Mouse (Mus musculus) brain, embryonic 14.5 days (tissue): ENCODE data around the gene Art5.

Source experiments
- CTCF ChIP-seq: fragments of 200-500 bp; IDR thresholded peaks from 2 replicates; pipeline ENCODE4 v1.5.1; 2012; ENCODE audit warnings: inconsistent platforms, mild to moderate bottlenecking, moderate library complexity, borderline replicate concordance; ENCODE audit not compliant: insufficient read depth, insufficient read length; ENCODE audit errors: extremely low read depth
- POLR2A ChIP-seq: fragments of 200-500 bp; IDR thresholded peaks from 2 replicates; pipeline ENCODE4 v1.6.1; 2012; ENCODE audit warnings: mild to moderate bottlenecking, inconsistent platforms, borderline replicate concordance; ENCODE audit not compliant: poor library complexity, insufficient read depth, insufficient read length, severe bottlenecking; ENCODE audit errors: extremely low read depth

DNA sequence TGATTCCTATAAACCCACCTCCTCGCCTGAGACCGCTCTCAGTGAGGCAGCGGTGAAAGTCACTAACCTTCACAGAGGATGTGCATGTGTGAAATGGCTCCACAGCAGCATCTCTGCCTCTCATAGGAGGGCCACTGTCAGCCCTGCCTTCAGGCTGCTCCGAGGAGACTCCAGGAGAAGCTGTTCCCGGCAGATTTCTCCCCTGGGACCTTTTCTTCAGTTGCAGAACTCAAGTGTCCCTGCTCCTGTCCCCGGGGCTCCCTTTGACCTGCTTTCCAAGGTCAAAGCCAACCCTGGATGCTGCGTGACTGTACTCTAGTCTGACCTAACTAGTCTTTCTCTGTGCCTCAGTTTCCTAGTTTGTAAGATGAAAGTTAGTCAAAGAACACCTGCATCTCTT is at the start of gene Art5:
- TF ChIP-seq CTCF: no peak
- TF ChIP-seq POLR2A: no peak
